Mouse (Mus musculus): ENCODE results near the gene Rrp36. TPM values are rescaled to one million over a fixed set of nuclear protein-coding genes. Genes with fewer than 3 reads are reported as not detected.

The Rrp36 gene
- polyA plus RNA-seq, 2 experiments = 11.4 to 20.3 TPM

DNA sequence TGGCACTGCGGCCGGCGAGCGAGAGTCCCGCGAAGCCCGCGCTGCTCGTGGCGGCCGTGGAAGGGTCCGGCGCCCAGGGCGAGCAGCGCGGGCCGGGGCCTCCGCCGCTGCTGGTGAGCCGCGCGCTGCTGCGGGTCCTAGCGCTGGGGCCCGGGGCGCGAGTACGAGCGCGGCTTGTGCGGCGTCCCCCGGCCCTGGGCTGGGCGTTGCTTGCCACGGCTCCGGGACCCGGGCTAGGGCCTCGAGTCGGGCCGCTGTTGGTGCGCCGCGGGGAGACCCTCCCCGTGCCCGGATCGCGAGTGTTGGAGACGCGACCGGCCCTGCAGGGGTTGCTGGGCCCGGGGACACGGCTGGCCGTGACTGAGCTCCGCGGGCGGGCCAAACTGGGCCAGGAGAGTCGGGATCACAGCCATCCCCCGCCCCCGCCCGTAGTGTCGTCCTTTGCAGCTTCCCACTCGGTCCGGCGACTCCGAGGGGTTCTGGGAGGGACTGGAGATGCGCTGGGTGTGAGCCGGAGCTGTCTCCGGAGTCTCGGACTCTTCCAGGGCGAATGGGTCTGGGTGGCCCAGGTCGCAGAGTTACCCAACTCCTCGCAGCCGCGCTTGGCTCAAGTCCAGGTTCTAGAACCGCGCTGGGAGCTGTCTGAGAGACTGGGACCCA lies 37.6 kb upstream of the Rrp36 start:
- Histone ChIP-seq H3K4me3 (ENCODE audit: insufficient read depth in 1 of 2, low read depth in 2 of 2, low read length in 2 of 2) (peak overlapping the region; percentile 78 to 97), H3K27me3 (ENCODE audit: control insufficient read depth, insufficient read depth, low read length) (no peaks in the 10 kb centered on the region), H3K4me2 (ENCODE audit: low read depth) (peak overlapping the region; percentile 92), H3K9me3 (ENCODE audit: control insufficient read depth, low read length) (no peaks in the 10 kb centered on the region), H3K27ac (no peak overlapping the region), H3K4me1 (replicated peaks; ENCODE audit: control insufficient read depth in 2 of 2, insufficient read depth in 2 of 2, low read length in 1 of 2) (peaks cover 3 to 8% of the 10 kb centered on the region in 2 experiments; a peak in 3 of 4 replicates), H3K9ac (replicated peaks) (peak overlapping the region; percentile 71), H3K36me3 (replicated peaks; ENCODE audit: control insufficient read depth, insufficient read depth, low read depth) (peaks cover 12% of the 10 kb centered on the region)
- TF ChIP-seq CTCF (IDR thresholded peaks at IDR 0.05; ENCODE audit: low read depth) (no peak), EP300 (IDR thresholded peaks at IDR 0.05; ENCODE audit: low read depth) (no peak)
- DNase-seq (ENCODE audit: low read depth in 3 of 3, low spot score in 3 of 3) (no peak), ATAC-seq (ENCODE audit: insufficient read depth) (peak; percentile 56)
- WGBS (ENCODE audit: insufficient replicate concordance) = under 1% methylated on average over 74 of the region's 76 CpGs

GRCm38 (mm10) chr17:46710959-46711597 lies 36.9 kb upstream of the Rrp36 start, which contains the start of gene Pex6:
TSS of gene Pex6 (plus strand) at chr17:46711463.
- peak within 1 kb of the TSS; percentile 71 for H3K9ac ChIP-seq (replicated peaks)
- no peak for TF ChIP-seq EP300 (IDR thresholded peaks at IDR 0.05; ENCODE audit: low read depth)
- peak; percentile 13; the same call in 1 of the 2 replicates for TF ChIP-seq CTCF (IDR thresholded peaks at IDR 0.05; ENCODE audit: low read depth)
- H3K4me3 ChIP-seq (ENCODE audit: insufficient read depth in 1 of 2, low read depth in 2 of 2, low read length in 2 of 2) = peak within 1 kb of the TSS; percentile 78 to 97
- no peaks in the 10 kb centered on the region for H3K9me3 ChIP-seq (ENCODE audit: control insufficient read depth, low read length)
- peaks cover 12% of the 10 kb centered on the region for H3K36me3 ChIP-seq (replicated peaks; ENCODE audit: control insufficient read depth, insufficient read depth, low read depth)
- WGBS (ENCODE audit: insufficient replicate concordance) = 8% methylated on average over 36 of the region's 36 CpGs
- DNase-seq (ENCODE audit: low read depth in 3 of 3, low spot score in 3 of 3) (peak; percentile 79 to 84 (median 83)), ATAC-seq (ENCODE audit: insufficient read depth) (peak; percentile 84)
- no peak within 1 kb of the TSS for H3K27ac ChIP-seq
- no peaks in the 10 kb centered on the region for H3K27me3 ChIP-seq (ENCODE audit: control insufficient read depth, insufficient read depth, low read length)
- peaks cover 3 to 9% of the 10 kb centered on the region in 2 experiments; a peak in 3 of 4 replicates for H3K4me1 ChIP-seq (replicated peaks; ENCODE audit: control insufficient read depth in 2 of 2, insufficient read depth in 2 of 2, low read length in 1 of 2)
- H3K4me2 ChIP-seq (ENCODE audit: low read depth) = peak within 1 kb of the TSS; percentile 92

- DNase-seq (ENCODE audit: low read depth in 3 of 3, low spot score in 3 of 3) (no peak), ATAC-seq (ENCODE audit: insufficient read depth) (no peak)
- H3K4me1 ChIP-seq (replicated peaks; ENCODE audit: control insufficient read depth in 2 of 2, insufficient read depth in 2 of 2, low read length in 1 of 2) = peaks cover 4 to 23% of the 10 kb centered on the region in 2 experiments
- H3K9me3 ChIP-seq (ENCODE audit: control insufficient read depth, low read length) = no peaks in the 10 kb centered on the region
- no peak overlapping the region for H3K27ac ChIP-seq
- H3K9ac ChIP-seq (replicated peaks) = no peak overlapping the region
- no peak overlapping the region for H3K4me3 ChIP-seq (ENCODE audit: insufficient read depth in 1 of 2, low read depth in 2 of 2, low read length in 2 of 2)
- no peak for TF ChIP-seq EP300 (IDR thresholded peaks at IDR 0.05; ENCODE audit: low read depth)
- 0 out of 2 replicates have a peak, but pooled peaks have one; percentile 2 for TF ChIP-seq CTCF (IDR thresholded peaks at IDR 0.05; ENCODE audit: low read depth)
- no peaks in the 10 kb centered on the region for H3K27me3 ChIP-seq (ENCODE audit: control insufficient read depth, insufficient read depth, low read length)
- H3K4me2 ChIP-seq (ENCODE audit: low read depth) = no peak overlapping the region
- 82% methylated on average over 14 of the region's 14 CpGs for WGBS (ENCODE audit: insufficient replicate concordance)
- H3K36me3 ChIP-seq (replicated peaks; ENCODE audit: control insufficient read depth, insufficient read depth, low read depth) = no peaks in the 10 kb centered on the region
Observed at GRCm38 (mm10) chr17:46706375-46707089, 32.4 kb upstream of the Rrp36 start.

GRCm38 (mm10) chr17:46704887-46705835 lies 31.0 kb upstream of the Rrp36 start, which contains the start of gene Ppp2r5d:
TSS of gene Ppp2r5d (minus strand) at chr17:46705111.
- DNase-seq (ENCODE audit: low read depth in 3 of 3, low spot score in 3 of 3) = peak; percentile 98 to 99 (median 98)
- H3K36me3 ChIP-seq (replicated peaks; ENCODE audit: control insufficient read depth, insufficient read depth, low read depth) = no peaks in the 10 kb centered on the region
- no peaks in the 10 kb centered on the region for H3K27me3 ChIP-seq (ENCODE audit: control insufficient read depth, insufficient read depth, low read length)
- peak within 1 kb of the TSS; percentile 58 for H3K27ac ChIP-seq
- peak within 1 kb of the TSS; percentile 83 for H3K9ac ChIP-seq (replicated peaks)
- H3K9me3 ChIP-seq (ENCODE audit: control insufficient read depth, low read length) = no peaks in the 10 kb centered on the region
- 2% methylated on average over 48 of the region's 48 CpGs for WGBS (ENCODE audit: insufficient replicate concordance)
- peak; percentile 95 for ATAC-seq (ENCODE audit: insufficient read depth)
- H3K4me2 ChIP-seq (ENCODE audit: low read depth) = peak within 1 kb of the TSS; percentile 73
- H3K4me1 ChIP-seq (replicated peaks; ENCODE audit: control insufficient read depth in 2 of 2, insufficient read depth in 2 of 2, low read length in 1 of 2) = peaks cover 4 to 23% of the 10 kb centered on the region in 2 experiments
- TF ChIP-seq CTCF (IDR thresholded peaks at IDR 0.05; ENCODE audit: low read depth) = no peak
- TF ChIP-seq EP300 (IDR thresholded peaks at IDR 0.05; ENCODE audit: low read depth) = no peak
- peak within 1 kb of the TSS; percentile 82 to 94 for H3K4me3 ChIP-seq (ENCODE audit: insufficient read depth in 1 of 2, low read depth in 2 of 2, low read length in 2 of 2)
